Mouse (Mus musculus): ENCODE measurements around the gene Car5b. TPM values are rescaled to one million over a fixed set of nuclear protein-coding genes. Genes with fewer than 3 reads are reported as not detected.

Gene Car5b
- total and polyA plus RNA-seq, 3 experiments: 0.31 to 0.50 TPM; not detected in 1

- Histone ChIP-seq H3K79me2 (ENCODE audit: control insufficient read depth, insufficient read depth, low read length, poor library complexity) (no peaks in the 10 kb centered on the region), H3K4me1 (ENCODE audit: control insufficient read depth in 1 of 2, insufficient read depth in 2 of 2, low read length in 2 of 2) (no peaks in the 10 kb centered on the region), H3K4me3 (ENCODE audit: control insufficient read depth in 1 of 2, insufficient read depth in 1 of 2, low read depth in 2 of 2, low read length in 2 of 2) (no peak overlapping the region)
Measured at GRCm38 (mm10) chrX:163987718-163988374, 40.0 kb downstream of the Car5b start.

GRCm38 (mm10) chrX:163982129-163982528, 45.7 kb downstream of the Car5b start:
- Histone ChIP-seq H3K9me3 (replicated peaks; ENCODE audit: insufficient read depth, low read length) (no peaks in the 10 kb centered on the region), H3K4me1 (ENCODE audit: control insufficient read depth in 1 of 2, insufficient read depth in 2 of 2, low read length in 2 of 2) (peaks cover 0 to 6% of the 10 kb centered on the region in 2 experiments; a peak in 1 of 4 replicates), H3K27me3 (ENCODE audit: control insufficient read depth in 1 of 2, insufficient read depth in 2 of 2, low read length in 2 of 2) (no peaks in the 10 kb centered on the region; a peak in 1 of 4 replicates), H3K79me2 (ENCODE audit: control insufficient read depth, insufficient read depth, low read length, poor library complexity) (no peaks in the 10 kb centered on the region), H3K27ac (ENCODE audit: control insufficient read depth, low read depth, low read length) (no peak overlapping the region), H3K36me3 (ENCODE audit: control insufficient read depth in 1 of 2, insufficient read depth in 2 of 2, low read length in 2 of 2) (no peaks in the 10 kb centered on the region), H3K9ac (ENCODE audit: control insufficient read depth, low read depth, low read length, poor library complexity, severe bottlenecking) (no peak overlapping the region), H3K4me3 (ENCODE audit: control insufficient read depth in 1 of 2, insufficient read depth in 1 of 2, low read depth in 2 of 2, low read length in 2 of 2) (no peak overlapping the region)
- TF ChIP-seq MEF2A (IDR thresholded peaks at IDR 0.05; ENCODE audit: extremely low read depth, insufficient replicate concordance, low read depth, low read length, poor library complexity, severe bottlenecking) (no peak), CHD1 (IDR thresholded peaks at IDR 0.05; ENCODE audit: low read depth, low read length) (no peak), POLR2AphosphoS5 (IDR thresholded peaks at IDR 0.05; ENCODE audit: borderline replicate concordance, low read depth, low read length) (no peak), JUND (IDR thresholded peaks at IDR 0.05; ENCODE audit: low read depth, low read length) (no peak), ETS1 (IDR thresholded peaks at IDR 0.05; ENCODE audit: low read depth, low read length) (no peak), TBP (IDR thresholded peaks at IDR 0.05; ENCODE audit: low read depth, low read length) (no peak), HCFC1 (IDR thresholded peaks at IDR 0.05; ENCODE audit: low read depth, low read length) (no peak), UBTF (IDR thresholded peaks at IDR 0.05; ENCODE audit: borderline replicate concordance, insufficient read depth, low read depth, low read length) (no peak), MXI1 (IDR thresholded peaks at IDR 0.05; ENCODE audit: low read depth, low read length) (no peak), USF2 (IDR thresholded peaks at IDR 0.05; ENCODE audit: borderline replicate concordance in 1 of 2, insufficient read depth in 1 of 2, low read depth in 1 of 2, low read length in 2 of 2) (no peak), ZMIZ1 (IDR thresholded peaks at IDR 0.05; ENCODE audit: low read depth, low read length) (no peak), MAFK (IDR thresholded peaks at IDR 0.05; ENCODE audit: borderline replicate concordance, low read depth, low read length) (no peak), SMC3 (IDR thresholded peaks at IDR 0.05; ENCODE audit: low read depth, low read length) (no peak), POLR2A (IDR thresholded peaks at IDR 0.05; ENCODE audit: control insufficient read depth in 1 of 2, insufficient read depth in 1 of 2, low read depth in 1 of 2, low read length in 2 of 2, poor library complexity in 1 of 2) (no peak), KAT2A (conservative IDR thresholded peaks at IDR 0.05; ENCODE audit: low read depth, low read length) (no peak), MYC (IDR thresholded peaks at IDR 0.05; ENCODE audit: low read depth, low read length) (no peak), GABPA (IDR thresholded peaks at IDR 0.05; ENCODE audit: low read depth, low read length) (no peak), NRF1 (IDR thresholded peaks at IDR 0.05; ENCODE audit: insufficient read depth, low read depth, low read length, poor library complexity, severe bottlenecking) (no peak), E2F4 (IDR thresholded peaks at IDR 0.05; ENCODE audit: borderline replicate concordance, low read depth, low read length) (no peak), RCOR1 (IDR thresholded peaks at IDR 0.05; ENCODE audit: low read depth, low read length) (no peak)
- no peak for DNase-seq (ENCODE audit: low read depth, low spot score)

More at GRCm38 (mm10) chrX:163987718-163988374, 40.0 kb downstream of the Car5b start:
- no peak for DNase-seq (ENCODE audit: low read depth, low spot score)
- H3K27ac ChIP-seq (ENCODE audit: control insufficient read depth, low read depth, low read length): no peak overlapping the region
- H3K9ac ChIP-seq (ENCODE audit: control insufficient read depth, low read depth, low read length, poor library complexity, severe bottlenecking): no peak overlapping the region
- H3K27me3 ChIP-seq (ENCODE audit: control insufficient read depth in 1 of 2, insufficient read depth in 2 of 2, low read length in 2 of 2): no peaks in the 10 kb centered on the region; a peak in 2 of 4 replicates
- TF ChIP-seq MAX (IDR thresholded peaks at IDR 0.05; ENCODE audit: low read length) (no peak), MXI1 (IDR thresholded peaks at IDR 0.05; ENCODE audit: low read depth, low read length) (no peak), HCFC1 (IDR thresholded peaks at IDR 0.05; ENCODE audit: low read depth, low read length) (no peak), SMC3 (IDR thresholded peaks at IDR 0.05; ENCODE audit: low read depth, low read length) (no peak), MAFK (IDR thresholded peaks at IDR 0.05; ENCODE audit: borderline replicate concordance, low read depth, low read length) (no peak), NELFE (IDR thresholded peaks at IDR 0.05; ENCODE audit: low read depth, low read length) (no peak), NRF1 (IDR thresholded peaks at IDR 0.05; ENCODE audit: insufficient read depth, low read depth, low read length, poor library complexity, severe bottlenecking) (no peak), ZNF384 (IDR thresholded peaks at IDR 0.05; ENCODE audit: low read depth, low read length) (no peak)
- no peaks in the 10 kb centered on the region for H3K36me3 ChIP-seq (ENCODE audit: control insufficient read depth in 1 of 2, insufficient read depth in 2 of 2, low read length in 2 of 2)
- H3K9me3 ChIP-seq (replicated peaks; ENCODE audit: insufficient read depth, low read length): no peaks in the 10 kb centered on the region
